Mouse (Mus musculus): ENCODE measurements around the gene Rps11. TPM values are rescaled to one million over a fixed set of nuclear protein-coding genes. Genes with fewer than 3 reads are reported as not detected.

Gene Rps11
- total and polyA plus RNA-seq, 2 experiments from 2014 or later, result 814 to 1,229 TPM

- no peak overlapping the region for H3K4me3 ChIP-seq (ENCODE audit: low read depth, low read length)
- ATAC-seq (no peak), DNase-seq (no peak)
- H3K27ac ChIP-seq (ENCODE audit: low read depth, low read length), result no peak overlapping the region
- no peaks in the 10 kb centered on the region for H3K9me3 ChIP-seq (ENCODE audit: low read length)
- no peak for TF ChIP-seq CTCF (IDR thresholded peaks at IDR 0.05; ENCODE audit: low read depth)
- 0 out of 2 replicates have a peak overlapping the region, but pooled peaks have one; percentile 54 for H3K4me2 ChIP-seq (ENCODE audit: low read depth)
- no peaks in the 10 kb centered on the region for H3K36me3 ChIP-seq (ENCODE audit: insufficient read depth)
- WGBS, result 80% methylated on average over 3 of the region's 3 CpGs
- no peak overlapping the region for H3K9ac ChIP-seq
- no peaks in the 10 kb centered on the region for H3K4me1 ChIP-seq (ENCODE audit: insufficient read depth)
- H3K27me3 ChIP-seq (ENCODE audit: insufficient read depth, low read length), result 0 out of 2 replicates have a peak, but pooled peaks cover 3% of the 10 kb centered on the region
Observed at GRCm38 (mm10) chr7:45135370-45135769, 11.1 kb upstream of the Rps11 start.

- ATAC-seq (no peak), DNase-seq (no peak)
- WGBS, result 11% methylated on average over 12 of the region's 12 CpGs
- no peak overlapping the region for H3K4me2 ChIP-seq (ENCODE audit: low read depth)
- no peak overlapping the region for H3K27ac ChIP-seq (ENCODE audit: low read depth, low read length)
- 0 out of 2 replicates have a peak, but pooled peaks cover 3% of the 10 kb centered on the region for H3K4me1 ChIP-seq (ENCODE audit: insufficient read depth)
- H3K27me3 ChIP-seq (ENCODE audit: insufficient read depth, low read length), result 0 out of 2 replicates have a peak, but pooled peaks cover 3% of the 10 kb centered on the region
- no peak overlapping the region for H3K9ac ChIP-seq
- no peak for TF ChIP-seq CTCF (IDR thresholded peaks at IDR 0.05; ENCODE audit: low read depth)
- no peak overlapping the region for H3K4me3 ChIP-seq (ENCODE audit: low read depth, low read length)
- no peaks in the 10 kb centered on the region for H3K9me3 ChIP-seq (ENCODE audit: low read length)
- H3K36me3 ChIP-seq (ENCODE audit: insufficient read depth), result no peaks in the 10 kb centered on the region
Observed at GRCm38 (mm10) chr7:45134544-45135026, 10.3 kb upstream of the Rps11 start.

- Histone ChIP-seq H3K27ac (ENCODE audit: low read depth, low read length) (no peak overlapping the region), H3K4me1 (ENCODE audit: insufficient read depth) (0 out of 2 replicates have a peak, but pooled peaks cover 3% of the 10 kb centered on the region), H3K4me3 (ENCODE audit: low read depth, low read length) (no peak overlapping the region), H3K27me3 (ENCODE audit: insufficient read depth, low read length) (0 out of 2 replicates have a peak, but pooled peaks cover 3% of the 10 kb centered on the region), H3K9ac (no peak overlapping the region), H3K4me2 (ENCODE audit: low read depth) (no peak overlapping the region), H3K36me3 (ENCODE audit: insufficient read depth) (no peaks in the 10 kb centered on the region), H3K9me3 (ENCODE audit: low read length) (no peaks in the 10 kb centered on the region)
- 79% methylated on average over 8 of the region's 8 CpGs for WGBS
- DNase-seq (no peak), ATAC-seq (no peak)
- TF ChIP-seq CTCF (IDR thresholded peaks at IDR 0.05; ENCODE audit: low read depth), result no peak
Observed at GRCm38 (mm10) chr7:45133446-45134159, 9.4 kb upstream of the Rps11 start.

- TF ChIP-seq CTCF (IDR thresholded peaks at IDR 0.05; ENCODE audit: low read depth), result no peak
- Histone ChIP-seq H3K27me3 (ENCODE audit: insufficient read depth, low read length) (no peaks in the 10 kb centered on the region), H3K36me3 (ENCODE audit: insufficient read depth) (peaks cover 4% of the 10 kb centered on the region), H3K4me2 (ENCODE audit: low read depth) (no peak overlapping the region), H3K9ac (no peak overlapping the region), H3K4me1 (ENCODE audit: insufficient read depth) (peaks cover 3% of the 10 kb centered on the region; the same call in 1 of the 2 replicates), H3K4me3 (ENCODE audit: low read depth, low read length) (no peak overlapping the region), H3K27ac (ENCODE audit: low read depth, low read length) (no peak overlapping the region), H3K9me3 (ENCODE audit: low read length) (no peaks in the 10 kb centered on the region)
- no peak for ATAC-seq
- no peak for DNase-seq
- WGBS, result 74% methylated on average over 11 of the region's 11 CpGs
Observed at GRCm38 (mm10) chr7:45131850-45132249, 7.6 kb upstream of the Rps11 start.

- WGBS, result 70% methylated on average over 15 of the region's 15 CpGs
Observed at GRCm38 (mm10) chr7:45129776-45130512, 5.7 kb upstream of the Rps11 start.

GRCm38 (mm10) chr7:45129318-45129717 lies 5.1 kb upstream of the Rps11 start:
- ATAC-seq (no peak), DNase-seq (no peak)
- 1% methylated on average over 17 of the region's 17 CpGs for WGBS

More at GRCm38 (mm10) chr7:45129776-45130512, 5.7 kb upstream of the Rps11 start:
- Histone ChIP-seq H3K27me3 (ENCODE audit: insufficient read depth, low read length) (no peaks in the 10 kb centered on the region), H3K4me2 (ENCODE audit: low read depth) (peak overlapping the region; percentile 57), H3K27ac (ENCODE audit: low read depth, low read length) (peak overlapping the region; percentile 93), H3K4me3 (ENCODE audit: low read depth, low read length) (peak overlapping the region; percentile 44; the same call in 1 of the 2 replicates), H3K9me3 (ENCODE audit: low read length) (no peaks in the 10 kb centered on the region), H3K4me1 (ENCODE audit: insufficient read depth) (peaks cover 3% of the 10 kb centered on the region; the same call in 1 of the 2 replicates), H3K9ac (peak overlapping the region; percentile 73), H3K36me3 (ENCODE audit: insufficient read depth) (peaks cover 24% of the 10 kb centered on the region)
- ATAC-seq (no peak), DNase-seq (no peak)
- TF ChIP-seq CTCF (IDR thresholded peaks at IDR 0.05; ENCODE audit: low read depth), result no peak

More at GRCm38 (mm10) chr7:45129318-45129717, 5.1 kb upstream of the Rps11 start:
- Histone ChIP-seq H3K4me3 (ENCODE audit: low read depth, low read length) (peak overlapping the region; percentile 44), H3K9ac (peak overlapping the region; percentile 73), H3K9me3 (ENCODE audit: low read length) (no peaks in the 10 kb centered on the region), H3K4me2 (ENCODE audit: low read depth) (peak overlapping the region; percentile 57), H3K4me1 (ENCODE audit: insufficient read depth) (peaks cover 7% of the 10 kb centered on the region; the same call in 1 of the 2 replicates), H3K27me3 (ENCODE audit: insufficient read depth, low read length) (no peaks in the 10 kb centered on the region), H3K27ac (ENCODE audit: low read depth, low read length) (peak overlapping the region; percentile 93), H3K36me3 (ENCODE audit: insufficient read depth) (peaks cover 25% of the 10 kb centered on the region)
- no peak for TF ChIP-seq CTCF (IDR thresholded peaks at IDR 0.05; ENCODE audit: low read depth)

Measured in forebrain, postnatal 0 days (tissue).